In the genomic region with DNA sequence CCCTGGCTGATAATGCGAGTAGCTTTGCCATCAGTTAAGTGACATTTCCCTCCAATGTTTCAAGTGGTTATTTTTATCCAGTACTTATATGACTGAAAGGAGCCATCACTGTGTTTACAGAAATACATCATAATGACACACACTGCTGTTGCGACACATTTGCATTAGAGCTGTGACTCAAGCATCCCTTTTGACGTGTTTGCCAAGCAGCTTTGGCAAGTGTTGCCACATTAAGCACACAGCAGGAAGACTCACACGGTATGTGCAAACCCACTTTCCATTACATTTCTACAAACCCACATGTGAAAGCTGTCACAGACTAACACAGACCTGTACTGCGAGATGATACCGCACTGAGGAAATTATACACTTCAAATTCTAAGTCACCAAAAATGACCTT, we compare ENCODE assay signal across 13 mouse cellular contexts. TPM values are rescaled to one million over a fixed set of nuclear protein-coding genes. Genes with fewer than 3 reads are reported as not detected.
A peak's percentile ranks its signal among the peaks of the same experiment; 100 is the strongest.
DNase-seq lines count a peak whose midpoint lies in the region; ATAC-seq and TF ChIP-seq lines count a peak whose summit lies in the region.
"Had no signal": no experiment of that assay in that cellular context is flagged by ENCODE, and none has a peak within 500 bp of the region (broad histone marks: within the 10 kb centered on the region; RNA-seq: fewer than 3 reads in every experiment).

No protein-coding gene starts in this region.

- no peak overlapping the region for H3K4me2 ChIP-seq in lung, postnatal 0 days (replicated peaks; ENCODE audit: low read depth, low read length)
- H3K4me2 ChIP-seq in hindbrain, embryonic 12.5 days (replicated peaks) = no peak overlapping the region
- H3K4me2 ChIP-seq: embryonic facial prominence, embryonic 13.5 days; hindbrain, embryonic 14.5 days; kidney, embryonic 15.5 days; neural tube, embryonic 13.5 days had no signal

- no peak for TF ChIP-seq POLR2A in lung, adult 2 months (IDR thresholded peaks at IDR 0.05; ENCODE audit: borderline replicate concordance, extremely low read depth, low read depth, low read length)

- peak; percentile 84 for ATAC-seq in lung, postnatal 0 days
- ATAC-seq in neutrophil, adult 5-6 weeks (ENCODE audit: extremely low read depth, insufficient number of reproducible peaks, low FRiP score, poor library complexity, severe bottlenecking) = peak; percentile 68
- ATAC-seq in hindbrain, embryonic 12.5 days (ENCODE audit: low FRiP score) = no peak

- no peak overlapping the region for H3K9ac ChIP-seq in lung, postnatal 0 days (replicated peaks; ENCODE audit: low read depth)
- H3K9ac ChIP-seq in hindbrain, embryonic 12.5 days = no peak overlapping the region
- H3K9ac ChIP-seq: embryonic facial prominence, embryonic 13.5 days; hindbrain, embryonic 14.5 days; kidney, embryonic 15.5 days; neural tube, embryonic 13.5 days had no signal

- H3K36me3 ChIP-seq in lung, postnatal 0 days (ENCODE audit: insufficient read depth, low read length) = peaks cover 8% of the 10 kb centered on the region; the same call in 1 of the 2 replicates
- H3K36me3 ChIP-seq in hindbrain, embryonic 12.5 days = peaks cover 14% of the 10 kb centered on the region
- H3K36me3 ChIP-seq: embryonic facial prominence, embryonic 13.5 days had no signal

- WGBS in lung, postnatal 0 days = 52% methylated on average over 6 of the region's 6 CpGs
- 41% methylated on average over 6 of the region's 6 CpGs for WGBS in lung, adult 2 months
- 88% methylated on average over 6 of the region's 6 CpGs for WGBS in hindbrain, embryonic 12.5 days

- TF ChIP-seq CTCF in lung, postnatal 0 days (IDR thresholded peaks at IDR 0.05) = no peak
- TF ChIP-seq CTCF in lung, adult 2 months (IDR thresholded peaks at IDR 0.05; ENCODE audit: insufficient read depth, low read length) = no peak

- no peaks in the 10 kb centered on the region for H3K27me3 ChIP-seq in lung, postnatal 0 days (replicated peaks; ENCODE audit: insufficient read depth, low read length)
- no peaks in the 10 kb centered on the region for H3K27me3 ChIP-seq in hindbrain, embryonic 12.5 days
- H3K27me3 ChIP-seq: embryonic facial prominence, embryonic 13.5 days; kidney, embryonic 15.5 days; neural tube, embryonic 13.5 days had no signal

- no peak overlapping the region for H3K27ac ChIP-seq in lung, postnatal 0 days (ENCODE audit: low read length)
- no peak overlapping the region for H3K27ac ChIP-seq in hindbrain, embryonic 12.5 days
- H3K27ac ChIP-seq: embryonic facial prominence, embryonic 13.5 days; heart, adult 2 months; hindbrain, embryonic 14.5 days; kidney, embryonic 15.5 days; neural tube, embryonic 13.5 days had no signal

- H3K4me3 ChIP-seq in lung, postnatal 0 days (ENCODE audit: low read depth, low read length) = no peak overlapping the region
- H3K4me3 ChIP-seq in lung, adult 2 months (replicated peaks; ENCODE audit: extremely low read depth, low read depth, low read length) = no peak overlapping the region
- no peak overlapping the region for H3K4me3 ChIP-seq in hindbrain, embryonic 12.5 days
- H3K4me3 ChIP-seq: embryonic facial prominence, embryonic 13.5 days; heart, adult 2 months; kidney, embryonic 15.5 days; neural tube, embryonic 13.5 days had no signal

- DNase-seq in lung, postnatal 0 days (ENCODE audit: low spot score) = peak; percentile 88
- no peak for DNase-seq in lung, adult 2 months
- DNase-seq in T-cell, adult 2 months (ENCODE audit: low spot score) = peak; percentile 83
- peak; percentile 30 for DNase-seq in gonadal fat pad, adult 2 months (ENCODE audit: low read depth)
- no peak for DNase-seq in layer of hippocampus, adult 9-10 months (ENCODE audit: low spot score)
- DNase-seq: cerebellum, adult 2 months; heart, adult 2 months had no signal

- no peaks in the 10 kb centered on the region for H3K4me1 ChIP-seq in lung, postnatal 0 days (ENCODE audit: insufficient read depth, low read depth, low read length)
- no peaks in the 10 kb centered on the region for H3K4me1 ChIP-seq in lung, adult 2 months (ENCODE audit: control insufficient read depth, insufficient read depth, low read length)
- H3K4me1 ChIP-seq in hindbrain, embryonic 12.5 days = no peaks in the 10 kb centered on the region
- H3K4me1 ChIP-seq: kidney, embryonic 15.5 days; neural tube, embryonic 13.5 days had no signal

- peak; percentile 65 for TF ChIP-seq EP300 in lung, postnatal 0 days (IDR thresholded peaks at IDR 0.05)

- no peaks in the 10 kb centered on the region for H3K9me3 ChIP-seq in lung, postnatal 0 days (ENCODE audit: low read length)
- no peaks in the 10 kb centered on the region for H3K9me3 ChIP-seq in hindbrain, embryonic 12.5 days (replicated peaks)
- H3K9me3 ChIP-seq: embryonic facial prominence, embryonic 13.5 days; kidney, embryonic 15.5 days; neural tube, embryonic 13.5 days had no signal

RNA-seq across cellular contexts. Expression of gene Bend4, which starts 34.2 kb away (rescaled TPM):
- polyA plus RNA-seq in lung, postnatal 0 days (2015; fragmentation: Nextera tagmentation; extraction: Ambion mirVana) = 3.5 and 3.6 TPM in 2 replicates
- 0.66 and 0.97 TPM in 2 replicates for polyA plus RNA-seq in lung, adult 2 months (2012; rRNA removed)
- 2.6 and 3.0 TPM in 2 replicates for polyA plus RNA-seq in gonadal fat pad, adult 2 months (2012; rRNA removed)
- 3.1 and 3.8 TPM in 2 replicates for total RNA-seq in neutrophil, adult 5-6 weeks (2017)
- 9.6 and 10.3 TPM in 2 replicates for polyA plus RNA-seq in hindbrain, embryonic 12.5 days (2016; fragmentation: Nextera tagmentation; extraction: Ambion mirVana)

Comparison
In these comparisons a context has a peak if more than half of its experiments do, and no peak if none do; other contexts are left out.
1. DNase-seq: peak in lung, postnatal 0 days (single experiment), T-cell, adult 2 months (single experiment) and gonadal fat pad, adult 2 months (single experiment); none in lung, adult 2 months (single experiment) and layer of hippocampus, adult 9-10 months (single experiment).